Mouse (Mus musculus): ENCODE measurements around the gene Galnt14. TPM values are rescaled to one million over a fixed set of nuclear protein-coding genes. Genes with fewer than 3 reads are reported as not detected.

Galnt14 gene
- polyA plus RNA-seq, 1 experiment: 2.0 TPM

DNA sequence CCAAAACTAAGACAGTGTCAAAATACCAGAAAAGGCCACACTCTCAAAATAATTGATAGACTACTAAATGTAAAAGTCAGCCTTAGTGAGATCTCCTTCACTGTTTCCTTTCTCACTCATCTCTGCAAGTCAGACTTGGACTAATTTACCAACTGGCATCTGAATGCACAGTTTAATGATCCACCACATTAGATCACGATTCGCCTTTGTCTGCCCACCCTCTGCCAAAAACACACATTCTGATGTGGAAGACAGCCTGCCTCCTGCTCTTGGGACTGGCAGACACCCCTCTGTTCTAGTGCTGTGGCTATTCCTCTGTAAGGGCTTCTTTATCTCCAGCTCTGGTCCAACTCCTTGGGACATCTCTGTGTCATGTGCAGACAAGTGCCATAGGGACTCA lies 153.8 kb downstream of the Galnt14 start:
- TF ChIP-seq CTCF (IDR thresholded peaks at IDR 0.05; ENCODE audit: borderline replicate concordance, insufficient read depth, low read length) (no peak), POLR2A (IDR thresholded peaks at IDR 0.05; ENCODE audit: low read depth, low read length) (no peak)
- no peak overlapping the region for H3K4me3 ChIP-seq (ENCODE audit: insufficient read depth, low read length)
- H3K4me1 ChIP-seq (ENCODE audit: control insufficient read depth, insufficient read depth, low read length): no peaks in the 10 kb centered on the region
- H3K27ac ChIP-seq (ENCODE audit: insufficient read depth, low read length): no peak overlapping the region

DNA sequence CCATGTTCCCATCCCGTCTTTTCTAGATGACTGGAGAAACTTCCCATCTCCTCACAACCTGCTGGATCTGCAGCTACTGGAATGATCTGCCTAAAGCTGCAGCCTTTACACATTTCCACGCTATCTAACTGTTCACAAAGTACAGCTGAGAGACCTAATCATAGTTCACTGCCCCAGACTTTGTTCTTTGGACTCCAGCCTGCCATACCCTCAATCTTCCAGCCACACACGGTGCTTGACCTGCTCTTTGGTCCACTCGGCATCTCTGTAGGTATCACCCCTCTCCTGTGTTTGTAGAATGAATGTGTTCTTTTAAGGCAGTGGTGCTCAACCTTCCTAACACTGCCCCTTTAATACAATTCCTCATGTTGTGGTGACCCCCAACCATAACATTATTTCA lies 155.6 kb downstream of the Galnt14 start:
- no peaks in the 10 kb centered on the region for H3K4me1 ChIP-seq (ENCODE audit: control insufficient read depth, insufficient read depth, low read length)
- H3K4me3 ChIP-seq (ENCODE audit: insufficient read depth, low read length): no peak overlapping the region
- TF ChIP-seq CTCF (IDR thresholded peaks at IDR 0.05; ENCODE audit: borderline replicate concordance, insufficient read depth, low read length): no peak
- no peak for TF ChIP-seq POLR2A (IDR thresholded peaks at IDR 0.05; ENCODE audit: low read depth, low read length)
- no peak overlapping the region for H3K27ac ChIP-seq (ENCODE audit: insufficient read depth, low read length)

DNA sequence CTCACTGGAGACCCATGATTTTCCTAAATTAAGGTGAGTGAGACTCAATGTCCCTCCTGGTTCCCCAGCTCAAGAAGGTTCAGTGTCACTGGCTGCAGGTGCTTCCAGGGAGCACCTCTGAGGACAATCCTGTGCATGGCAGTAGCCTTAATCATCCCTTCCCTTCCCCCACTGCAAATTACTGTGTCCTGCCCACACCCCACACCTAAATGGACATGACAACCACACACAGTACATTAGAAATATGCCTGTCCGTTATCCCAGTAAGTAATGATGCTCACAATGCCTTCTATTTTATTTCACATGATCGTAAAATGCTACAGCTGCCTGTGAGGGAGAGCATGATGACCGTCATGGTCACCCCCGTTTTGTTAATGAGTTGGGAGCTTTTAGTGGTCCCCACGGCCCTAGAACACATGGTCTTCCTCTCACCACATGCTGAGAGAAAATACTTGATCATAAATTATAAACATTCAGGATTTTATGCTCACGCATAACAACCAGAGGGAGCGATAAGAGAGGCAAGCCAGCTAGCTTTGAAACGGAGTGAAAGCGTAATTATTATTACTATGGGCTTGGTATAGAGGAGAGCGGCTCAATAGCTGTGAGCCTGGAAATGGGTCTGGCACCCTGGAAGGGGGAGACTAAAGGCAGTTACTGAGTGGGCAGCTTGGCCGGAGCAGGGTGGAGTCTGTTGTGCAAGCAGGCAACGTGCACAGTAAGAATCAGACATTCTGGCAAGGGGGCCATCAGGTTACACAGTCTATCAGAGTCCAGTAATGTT lies 161.3 kb downstream of the Galnt14 start:
- no peak overlapping the region for H3K27ac ChIP-seq (ENCODE audit: insufficient read depth, low read length)
- H3K4me3 ChIP-seq (ENCODE audit: insufficient read depth, low read length): no peak overlapping the region
- H3K4me1 ChIP-seq (ENCODE audit: control insufficient read depth, insufficient read depth, low read length): no peaks in the 10 kb centered on the region
- TF ChIP-seq CTCF (IDR thresholded peaks at IDR 0.05; ENCODE audit: borderline replicate concordance, insufficient read depth, low read length) (no peak), POLR2A (IDR thresholded peaks at IDR 0.05; ENCODE audit: low read depth, low read length) (no peak)

DNA sequence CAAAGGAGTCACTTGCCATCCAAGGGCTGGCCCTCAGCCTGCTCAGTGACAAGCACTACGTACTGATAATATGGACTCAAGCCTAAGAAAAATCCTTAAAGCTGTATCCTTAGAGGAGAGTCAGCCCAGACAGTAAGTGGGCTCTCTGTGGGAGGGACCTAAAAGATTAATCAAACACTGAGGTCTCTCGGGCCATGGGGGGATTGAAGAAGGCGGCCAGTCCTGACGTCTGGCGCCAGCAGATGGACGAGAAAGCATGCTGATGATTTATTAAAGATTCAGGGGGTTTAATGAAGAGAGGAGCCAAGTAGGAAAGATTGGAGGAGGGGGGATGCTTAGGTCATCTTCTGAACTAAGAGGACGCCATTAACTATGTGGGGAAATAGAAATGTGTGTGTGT lies 162.1 kb downstream of the Galnt14 start:
- Histone ChIP-seq H3K4me1 (ENCODE audit: control insufficient read depth, insufficient read depth, low read length) (no peaks in the 10 kb centered on the region), H3K4me3 (ENCODE audit: insufficient read depth, low read length) (no peak overlapping the region), H3K27ac (ENCODE audit: insufficient read depth, low read length) (no peak overlapping the region)
- TF ChIP-seq CTCF (IDR thresholded peaks at IDR 0.05; ENCODE audit: borderline replicate concordance, insufficient read depth, low read length) (no peak), POLR2A (IDR thresholded peaks at IDR 0.05; ENCODE audit: low read depth, low read length) (no peak)

DNA sequence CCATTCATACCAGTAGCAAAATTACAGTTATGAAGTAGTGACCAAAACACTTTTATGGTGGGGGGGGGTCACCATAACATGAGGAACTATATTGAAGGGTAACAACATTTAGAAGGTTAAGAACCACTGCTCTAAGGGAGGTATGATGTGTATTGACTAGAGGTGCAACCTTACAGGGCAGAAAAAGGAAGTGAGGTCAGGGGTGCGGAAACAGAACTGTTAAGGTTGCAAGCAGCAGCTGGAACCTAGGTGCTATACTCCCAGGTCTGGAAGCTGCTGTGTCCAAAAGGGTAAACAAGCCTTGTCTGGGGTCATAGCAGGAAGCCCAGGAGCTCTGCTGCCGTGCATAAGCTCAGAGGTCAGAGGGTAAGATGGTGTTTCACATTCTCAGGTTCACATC lies 162.8 kb downstream of the Galnt14 start:
- no peak overlapping the region for H3K27ac ChIP-seq (ENCODE audit: insufficient read depth, low read length)
- H3K4me3 ChIP-seq (ENCODE audit: insufficient read depth, low read length): no peak overlapping the region
- no peaks in the 10 kb centered on the region for H3K4me1 ChIP-seq (ENCODE audit: control insufficient read depth, insufficient read depth, low read length)
- TF ChIP-seq POLR2A (IDR thresholded peaks at IDR 0.05; ENCODE audit: low read depth, low read length) (no peak), CTCF (IDR thresholded peaks at IDR 0.05; ENCODE audit: borderline replicate concordance, insufficient read depth, low read length) (no peak)

DNA sequence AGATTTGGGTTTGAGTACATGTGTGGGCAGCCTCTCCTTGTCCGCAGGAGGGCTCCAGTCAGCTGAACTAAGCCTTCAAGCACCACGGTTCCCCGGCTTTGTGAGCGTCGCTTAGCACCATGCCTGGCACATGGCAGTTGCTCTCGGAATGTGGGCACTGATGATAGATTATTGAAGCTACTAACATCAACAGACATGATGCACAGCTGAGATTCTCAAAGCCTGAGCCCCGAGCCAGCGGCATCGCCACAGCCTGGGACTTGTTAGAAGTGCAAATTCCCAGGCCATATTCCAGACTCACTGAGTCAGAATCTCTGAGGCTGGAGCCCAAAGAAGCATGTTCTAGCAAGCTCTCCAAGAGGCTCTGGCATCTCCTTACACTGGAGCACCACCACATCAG lies 168.3 kb downstream of the Galnt14 start:
- Histone ChIP-seq H3K4me3 (ENCODE audit: insufficient read depth, low read length) (no peak overlapping the region), H3K27ac (ENCODE audit: insufficient read depth, low read length) (no peak overlapping the region), H3K4me1 (ENCODE audit: control insufficient read depth, insufficient read depth, low read length) (no peaks in the 10 kb centered on the region)
- no peak for TF ChIP-seq POLR2A (IDR thresholded peaks at IDR 0.05; ENCODE audit: low read depth, low read length)
- no peak for TF ChIP-seq CTCF (IDR thresholded peaks at IDR 0.05; ENCODE audit: borderline replicate concordance, insufficient read depth, low read length)

DNA sequence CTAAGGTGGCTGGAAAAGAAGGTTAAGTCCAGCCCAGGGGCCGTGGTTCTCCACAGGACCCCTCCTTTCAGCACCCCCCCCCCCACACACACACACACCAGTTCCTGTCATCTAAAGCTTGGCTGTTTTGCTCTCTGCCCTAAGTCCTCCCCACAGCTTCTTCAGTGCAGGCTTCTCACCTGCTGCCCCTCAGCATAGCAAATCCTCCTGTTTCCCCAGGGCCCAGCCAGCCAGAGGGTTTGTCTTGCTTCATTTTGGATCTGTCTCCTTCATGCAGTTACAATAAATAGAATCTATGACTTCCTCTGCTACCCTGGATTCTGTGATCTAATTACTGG lies 169.1 kb downstream of the Galnt14 start:
- no peaks in the 10 kb centered on the region for H3K4me1 ChIP-seq (ENCODE audit: control insufficient read depth, insufficient read depth, low read length)
- no peak overlapping the region for H3K27ac ChIP-seq (ENCODE audit: insufficient read depth, low read length)
- H3K4me3 ChIP-seq (ENCODE audit: insufficient read depth, low read length): no peak overlapping the region
- no peak for TF ChIP-seq POLR2A (IDR thresholded peaks at IDR 0.05; ENCODE audit: low read depth, low read length)
- no peak for TF ChIP-seq CTCF (IDR thresholded peaks at IDR 0.05; ENCODE audit: borderline replicate concordance, insufficient read depth, low read length)

DNA sequence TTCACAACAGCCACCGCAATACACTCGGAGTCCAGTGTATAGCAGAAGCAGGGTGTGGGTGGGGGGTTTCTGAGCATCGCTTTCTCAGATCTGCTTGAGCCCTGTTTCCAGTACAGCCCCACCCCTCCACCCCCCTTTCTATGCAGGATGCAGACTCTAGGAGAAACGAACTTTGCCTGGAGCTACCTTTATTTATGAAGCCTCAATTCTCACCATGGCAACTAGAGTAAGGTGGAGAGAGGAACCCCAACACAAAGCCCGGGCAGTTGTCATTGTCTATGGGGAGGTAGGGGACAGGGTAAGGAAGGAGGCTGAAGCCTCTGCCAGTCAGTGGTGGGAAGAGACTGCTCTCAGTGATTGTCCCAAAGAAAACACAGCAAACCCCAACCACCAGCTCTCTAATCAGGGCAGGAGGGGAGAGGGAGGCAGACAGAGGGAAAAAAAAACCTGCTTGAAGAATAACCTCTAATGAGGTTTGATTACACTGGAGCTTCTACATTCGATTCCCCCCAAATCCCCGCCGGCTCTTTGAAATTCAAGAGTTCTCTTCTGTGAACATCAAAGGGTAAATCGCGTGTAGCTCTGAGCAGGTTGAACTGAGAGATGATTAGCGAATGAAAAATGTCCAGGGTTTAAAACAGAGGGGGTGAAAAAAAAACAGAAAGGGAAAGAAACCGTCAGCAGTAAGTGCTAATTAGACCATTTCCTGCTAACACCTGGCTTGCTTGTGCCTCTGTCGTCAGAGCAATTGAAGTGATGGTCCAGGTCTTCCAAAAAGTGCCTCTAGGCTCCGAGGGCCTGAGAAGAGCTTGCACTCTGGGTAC lies 169.6 kb downstream of the Galnt14 start:
- Histone ChIP-seq H3K4me1 (ENCODE audit: control insufficient read depth, insufficient read depth, low read length) (no peaks in the 10 kb centered on the region), H3K4me3 (ENCODE audit: insufficient read depth, low read length) (no peak overlapping the region), H3K27ac (ENCODE audit: insufficient read depth, low read length) (no peak overlapping the region)
- TF ChIP-seq POLR2A (IDR thresholded peaks at IDR 0.05; ENCODE audit: low read depth, low read length) (no peak), CTCF (IDR thresholded peaks at IDR 0.05; ENCODE audit: borderline replicate concordance, insufficient read depth, low read length) (no peak)

DNA sequence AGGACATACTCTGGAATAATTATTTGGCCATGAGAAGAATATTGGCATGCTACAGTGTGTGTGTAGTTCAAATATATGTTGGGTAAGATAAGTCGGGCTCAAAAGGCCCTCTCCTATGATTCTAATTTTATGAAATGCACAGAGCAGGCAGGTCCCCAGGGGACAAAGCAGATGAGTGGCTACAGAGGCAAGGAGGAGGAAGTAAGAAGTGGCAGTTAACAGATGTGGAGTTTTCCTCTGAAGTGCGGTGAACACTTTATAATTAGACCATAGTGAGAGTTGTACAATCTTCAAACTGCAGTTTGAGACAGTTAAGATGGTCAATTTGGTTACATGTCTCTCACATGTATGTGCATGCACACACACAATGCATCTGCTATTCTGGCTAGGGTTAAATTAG lies 178.4 kb downstream of the Galnt14 start:
- H3K4me1 ChIP-seq (ENCODE audit: control insufficient read depth, insufficient read depth, low read length): no peaks in the 10 kb centered on the region
- H3K27ac ChIP-seq (ENCODE audit: insufficient read depth, low read length): no peak overlapping the region
- no peak for TF ChIP-seq POLR2A (IDR thresholded peaks at IDR 0.05; ENCODE audit: low read depth, low read length)
- TF ChIP-seq CTCF (IDR thresholded peaks at IDR 0.05; ENCODE audit: borderline replicate concordance, insufficient read depth, low read length): no peak
- H3K4me3 ChIP-seq (ENCODE audit: insufficient read depth, low read length): no peak overlapping the region

DNA sequence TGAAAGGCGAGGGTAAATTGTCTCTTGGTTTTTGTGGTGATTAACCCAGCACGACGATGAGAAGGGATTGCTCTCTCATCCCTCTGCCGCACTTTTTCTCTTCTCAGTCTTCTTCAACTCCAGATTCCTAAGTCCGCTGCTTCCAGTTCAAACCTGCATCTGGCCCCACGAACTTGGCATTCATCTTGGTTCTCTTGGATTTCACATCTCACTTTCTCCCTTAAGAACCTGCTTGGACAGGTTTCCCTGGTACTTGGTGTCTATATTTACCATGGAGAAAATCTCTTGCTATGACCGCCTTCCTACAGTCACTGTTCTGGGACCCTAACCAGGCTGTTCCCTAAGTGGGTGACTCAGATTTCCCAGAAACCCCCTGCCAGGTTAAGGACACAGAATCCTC lies 188.1 kb downstream of the Galnt14 start:
- H3K27ac ChIP-seq (ENCODE audit: insufficient read depth, low read length): no peak overlapping the region
- no peak overlapping the region for H3K4me3 ChIP-seq (ENCODE audit: insufficient read depth, low read length)
- no peaks in the 10 kb centered on the region for H3K4me1 ChIP-seq (ENCODE audit: control insufficient read depth, insufficient read depth, low read length)
- TF ChIP-seq CTCF (IDR thresholded peaks at IDR 0.05; ENCODE audit: borderline replicate concordance, insufficient read depth, low read length) (no peak), POLR2A (IDR thresholded peaks at IDR 0.05; ENCODE audit: low read depth, low read length) (no peak)
